Mouse (Mus musculus) monocyte, adult 5-6 weeks (primary cell): ENCODE results near the gene Btbd9. TPM values are rescaled to one million over a fixed set of nuclear protein-coding genes. Genes with fewer than 3 reads are reported as not detected.

ENCODE experiments used
- ATAC-seq: fragments of 153-309, 156-312 bp; replicated peaks from 2 replicates; pipeline ENCODE4 v1.8.0; 2017; ENCODE audit warnings: mild to moderate bottlenecking; ENCODE audit not compliant: low TSS enrichment, insufficient number of reproducible peaks, severe bottlenecking, poor library complexity, low FRiP score
- total RNA-seq: library from RNA; stranded (forward); fragments of 200-1000, 200-491, 200-594 nt; gene quantifications from 3 replicates; pipeline ENCODE4 v1.2.3, GENCODE M21; 2017

The Btbd9 gene
- total RNA-seq, 1 experiment from 2014 or later: 25.3 TPM

DNA sequence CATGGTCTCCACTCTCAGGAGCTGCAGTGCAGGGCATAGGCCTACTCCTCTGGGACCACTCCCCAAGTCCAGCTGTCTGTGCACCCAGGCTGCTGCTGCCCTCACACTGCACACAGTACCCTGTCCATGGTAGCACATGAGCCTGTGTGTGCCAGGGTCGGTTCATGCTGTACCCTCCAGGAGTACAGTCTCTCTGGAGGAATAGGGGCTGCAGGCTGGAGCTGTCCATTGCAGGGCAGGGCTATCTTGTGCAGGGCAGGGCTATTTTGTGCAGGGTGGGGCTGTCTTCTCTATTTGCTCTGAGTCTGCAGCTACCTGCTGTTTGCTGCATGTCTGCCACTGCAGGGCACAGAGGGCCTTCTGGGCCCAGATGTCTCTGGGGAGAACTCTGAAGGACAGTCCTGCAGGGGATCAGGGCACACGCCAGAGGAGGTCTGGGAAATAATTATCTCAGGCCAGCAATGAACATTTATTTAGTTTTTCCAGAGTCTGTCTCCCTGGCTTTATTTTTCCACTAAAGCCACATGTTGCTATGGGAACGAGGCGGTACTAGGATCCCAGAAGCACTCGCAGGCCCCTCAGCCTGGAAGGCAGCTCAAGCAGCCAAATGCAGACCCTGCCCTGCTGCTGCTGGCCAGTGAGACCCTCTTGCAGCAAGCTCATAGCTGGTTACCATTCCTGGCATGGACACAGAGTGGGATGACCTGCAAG lies 351.1 kb downstream of the Btbd9 start:
- no peak for ATAC-seq

DNA sequence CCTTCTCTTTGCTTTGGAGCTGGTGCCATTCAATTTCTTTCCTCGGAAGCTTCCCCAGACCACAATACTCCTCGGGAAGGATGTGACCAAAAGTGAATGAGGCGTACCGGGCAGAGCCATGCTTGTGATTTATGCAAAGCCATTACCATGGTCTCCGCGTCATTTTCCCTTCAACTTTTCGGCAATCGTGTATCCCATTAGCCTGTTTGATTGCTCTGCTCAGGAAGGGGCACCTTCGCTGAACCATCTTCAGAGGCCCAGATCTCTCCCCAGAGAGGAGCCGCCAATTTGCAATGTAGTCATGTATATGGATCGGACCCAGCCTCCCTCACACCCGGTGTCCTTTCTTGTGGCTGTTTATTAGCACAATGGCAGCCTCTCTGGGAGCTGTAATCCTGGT lies 353.5 kb downstream of the Btbd9 start:
- no peak for ATAC-seq

- no peak for ATAC-seq
These were observed 353.9 kb downstream of the Btbd9 start for GRCm38 (mm10) chr17:30222361-30222760.

DNA sequence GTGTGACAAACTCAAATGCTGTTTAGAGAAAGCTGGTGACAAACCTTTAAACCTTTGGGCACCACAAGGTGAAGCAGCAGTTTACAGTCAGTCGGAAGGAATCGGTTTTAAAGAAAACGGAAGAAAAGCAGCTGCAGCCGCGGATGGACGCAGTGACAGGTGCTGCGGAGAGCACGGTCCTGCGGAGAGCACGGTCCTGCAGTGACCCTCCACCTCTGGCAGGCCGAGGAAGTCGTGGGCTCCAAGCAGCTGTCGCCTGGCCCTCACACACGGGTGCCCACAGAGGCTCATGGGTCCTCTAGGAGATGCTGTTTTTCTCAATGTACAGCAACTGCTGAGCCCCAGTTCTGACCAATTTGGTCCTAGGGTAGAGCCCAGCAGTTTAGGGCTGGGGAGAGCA lies 354.6 kb downstream of the Btbd9 start:
- ATAC-seq: no peak

DNA sequence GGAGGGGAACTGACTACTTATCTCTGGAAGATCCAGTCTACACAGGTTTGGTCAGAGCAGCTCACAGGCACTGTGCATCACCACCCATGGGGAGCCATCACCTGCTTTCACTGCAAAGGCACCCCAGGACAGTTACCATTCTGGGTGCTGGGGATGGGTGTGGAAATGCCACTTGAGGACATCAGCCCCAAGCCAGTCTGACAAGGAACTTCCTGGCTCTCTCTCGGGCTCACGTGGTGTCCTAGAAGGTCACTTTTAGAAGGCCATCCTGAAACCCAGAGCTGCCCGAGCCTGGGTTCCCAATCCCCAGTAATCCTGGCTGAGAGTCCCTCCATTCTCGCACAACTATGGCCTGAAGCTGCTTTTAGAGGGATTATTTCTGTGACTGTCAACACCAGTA lies 360.5 kb downstream of the Btbd9 start:
- ATAC-seq: no peak

GRCm38 (mm10) chr17:30214393-30214792 lies 361.9 kb downstream of the Btbd9 start:
- no peak for ATAC-seq

DNA sequence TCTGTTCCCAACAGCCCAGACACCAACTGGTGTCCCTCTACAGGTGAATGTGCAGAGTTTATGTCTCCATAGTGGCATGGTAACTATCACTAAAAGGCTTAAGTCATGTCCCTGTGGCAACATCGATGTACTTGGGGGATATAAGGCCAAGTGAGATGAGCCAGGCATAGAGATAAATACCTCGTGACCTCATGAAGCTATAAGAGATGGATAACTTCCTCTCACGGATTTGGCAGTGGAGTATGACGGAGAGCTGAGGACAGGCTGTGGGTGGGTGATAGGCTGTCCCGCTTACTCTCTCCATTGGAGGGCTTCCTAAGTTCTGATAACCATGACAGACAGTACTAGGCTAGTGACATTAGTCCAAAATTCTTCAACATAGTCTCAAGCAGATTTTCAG lies 362.9 kb downstream of the Btbd9 start:
- ATAC-seq: no peak

DNA sequence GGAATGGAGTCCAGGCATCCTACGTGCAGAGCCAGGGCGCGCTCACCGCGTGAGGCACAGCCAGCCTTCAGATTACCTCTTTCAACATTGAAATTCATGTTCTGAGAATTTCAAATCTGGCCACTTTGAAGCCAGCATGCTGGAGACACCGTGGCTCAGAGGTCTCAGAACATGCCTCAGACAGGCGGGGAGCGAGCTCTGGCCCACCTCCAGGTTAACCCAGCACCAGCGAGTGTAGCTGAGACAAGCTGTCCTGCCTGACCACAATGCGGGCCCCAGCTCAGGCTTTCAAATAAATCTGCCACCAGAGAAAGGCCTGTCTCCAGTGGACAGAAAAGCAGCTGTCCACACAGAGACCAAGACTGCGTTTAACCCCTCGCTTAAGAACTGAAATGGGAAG lies 363.6 kb downstream of the Btbd9 start:
- no peak for ATAC-seq

DNA sequence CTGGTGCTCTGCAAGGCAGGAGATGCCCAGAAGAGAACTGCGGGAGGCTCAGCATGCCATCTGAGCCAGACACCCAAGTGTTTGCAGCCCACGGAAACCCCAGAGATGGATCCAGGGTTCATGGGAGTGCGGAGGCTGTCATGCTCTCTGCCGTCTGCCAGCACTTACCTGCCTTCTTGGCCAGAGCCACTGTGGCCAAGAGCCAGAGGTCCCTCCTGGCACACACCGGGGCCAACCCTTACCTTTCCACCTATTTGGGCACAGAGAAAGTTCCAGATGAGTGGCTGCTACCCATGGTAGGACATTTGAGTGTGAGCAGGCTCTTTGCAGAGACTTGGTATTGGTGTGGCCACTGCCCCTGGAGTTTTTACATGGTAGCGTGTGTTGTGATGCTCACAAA lies 365.4 kb downstream of the Btbd9 start:
- no peak for ATAC-seq

DNA sequence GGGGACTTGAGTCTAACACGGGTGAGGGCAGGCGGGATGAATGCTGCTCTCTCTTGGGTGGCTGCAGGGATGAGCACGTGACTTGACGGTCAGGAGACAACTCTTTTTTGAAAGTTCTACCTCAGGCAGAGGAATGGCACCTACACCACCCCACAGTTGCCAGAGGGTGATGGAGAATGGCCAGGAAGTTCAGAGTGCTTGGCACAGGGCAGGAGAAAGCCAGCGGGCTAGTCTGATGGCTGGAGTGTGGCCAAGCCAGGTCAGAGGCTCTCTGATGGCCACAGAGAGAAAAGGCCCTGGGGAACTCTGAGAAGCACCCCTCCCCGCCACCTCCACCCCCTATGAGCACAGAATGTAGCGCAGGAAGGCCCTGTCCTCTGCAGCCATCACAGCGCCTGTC lies 366.0 kb downstream of the Btbd9 start:
- no peak for ATAC-seq

GRCm38 (mm10) chr17:30205062-30205825 lies 371.0 kb downstream of the Btbd9 start:
- ATAC-seq: no peak

DNA sequence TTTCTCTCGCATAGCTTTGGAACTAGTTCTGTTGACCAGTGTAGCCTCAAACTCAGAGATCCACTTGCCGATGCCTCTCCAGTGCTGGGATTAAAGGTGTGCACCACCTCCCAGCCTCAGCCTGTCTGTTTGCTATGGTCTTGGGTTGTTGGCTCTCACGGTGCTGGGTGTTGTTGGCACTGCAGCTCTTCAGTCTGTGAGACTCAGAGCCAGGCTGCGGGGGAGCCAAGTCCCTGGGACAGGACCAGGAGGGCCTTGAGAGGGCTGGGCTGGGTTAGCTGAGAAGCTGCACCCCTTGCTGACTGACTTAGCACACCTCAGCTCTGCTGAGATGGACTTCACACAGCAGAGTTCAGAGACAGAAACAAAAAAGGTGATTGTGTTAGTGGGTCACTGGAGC lies 376.0 kb downstream of the Btbd9 start:
- ATAC-seq: no peak

- ATAC-seq: no peak
These were observed 376.7 kb downstream of the Btbd9 start for GRCm38 (mm10) chr17:30199374-30200247.

- no peak for ATAC-seq
These were observed 377.9 kb downstream of the Btbd9 start for GRCm38 (mm10) chr17:30198422-30198821.

DNA sequence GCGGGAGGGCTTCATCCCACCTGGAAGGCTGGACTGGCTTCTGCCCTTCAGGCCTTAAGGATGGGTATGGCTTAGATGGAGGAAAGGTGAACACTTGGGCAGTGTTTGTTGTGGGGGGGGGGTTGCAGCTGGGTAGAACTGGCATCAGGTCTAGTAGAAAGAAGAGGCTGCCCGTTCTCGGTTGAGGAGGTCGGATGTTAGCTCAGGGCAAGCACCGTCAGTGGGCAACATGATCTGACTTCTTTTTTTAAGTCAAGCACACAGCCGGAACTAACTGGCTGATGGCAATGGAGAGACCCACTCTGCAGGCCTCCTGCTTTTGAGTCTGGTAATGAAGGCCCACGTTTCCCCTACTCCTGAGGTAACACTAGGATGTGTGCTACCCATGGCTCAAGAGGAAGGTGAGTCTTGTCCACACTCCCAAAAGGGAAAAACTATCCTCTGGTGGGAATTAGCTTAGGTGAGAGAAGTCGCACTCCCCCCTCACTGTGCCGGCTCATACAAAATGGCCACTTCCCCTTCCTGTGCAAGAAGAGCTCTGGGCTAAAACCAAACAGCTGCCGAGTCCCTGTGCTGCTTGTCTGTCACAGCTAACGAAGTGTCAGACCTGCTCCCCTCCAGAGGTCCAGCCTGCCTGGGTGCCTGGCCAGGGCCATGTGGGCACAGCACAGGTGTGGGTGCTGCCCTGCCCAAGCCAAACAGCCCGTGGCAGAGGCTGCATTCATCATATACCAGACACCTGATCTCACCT lies 378.8 kb downstream of the Btbd9 start:
- ATAC-seq: no peak

- no peak for ATAC-seq
These were observed 379.6 kb downstream of the Btbd9 start for GRCm38 (mm10) chr17:30196401-30197279.

DNA sequence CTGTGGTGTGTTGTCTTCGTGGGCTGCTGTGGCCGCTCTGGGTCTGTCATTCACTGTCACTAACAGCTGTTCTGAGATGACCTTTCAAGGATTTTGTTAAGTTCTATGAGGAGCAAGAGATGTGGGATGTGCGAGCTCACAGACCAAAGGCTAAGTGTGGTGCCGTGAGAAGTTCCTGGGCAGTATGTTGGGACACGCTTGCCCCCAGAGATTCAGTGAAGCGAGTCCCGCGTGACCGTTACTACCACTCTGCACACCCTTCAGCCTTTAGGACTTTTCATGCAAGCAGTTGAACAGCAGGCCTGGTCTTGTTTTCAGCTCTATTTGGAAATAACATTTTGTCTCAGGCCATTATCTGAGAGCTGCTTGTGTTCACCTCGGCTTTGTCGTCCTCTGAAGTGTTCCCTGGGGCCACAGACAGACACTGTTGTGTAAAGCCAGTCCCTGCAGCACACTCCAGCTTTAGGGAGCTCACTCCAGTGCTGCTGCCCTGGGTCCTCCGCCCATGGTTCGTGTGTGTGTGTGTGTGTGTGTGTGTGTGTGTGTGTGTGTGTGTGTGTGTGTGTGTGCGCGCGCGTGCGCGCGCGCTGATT lies 380.6 kb downstream of the Btbd9 start:
- ATAC-seq: no peak
